9 mouse cellular contexts compared by ENCODE assay signal in the genomic region with DNA sequence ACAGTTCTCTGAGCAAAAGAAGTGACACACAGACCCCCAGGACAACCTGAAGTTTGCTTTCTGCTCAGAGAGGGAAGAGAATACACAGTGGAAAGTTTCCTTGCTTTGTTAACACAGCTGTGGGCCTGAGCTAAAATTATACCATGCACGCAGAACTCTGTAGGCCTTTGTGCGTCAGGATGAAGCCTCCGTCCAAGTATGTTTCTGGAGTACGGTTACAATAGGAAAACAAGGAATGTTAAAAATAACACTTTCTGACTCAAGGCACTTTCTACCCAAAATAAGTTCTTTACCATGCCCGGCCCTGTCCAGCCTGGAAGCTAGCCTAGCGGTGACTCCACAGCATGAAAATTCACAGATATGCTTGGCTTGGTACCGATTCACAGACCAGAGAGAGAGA.
A peak's percentile ranks its signal among the peaks of the same experiment; 100 is the strongest.
DNase-seq lines count a peak whose midpoint lies in the region; ATAC-seq lines count a peak whose summit lies in the region.
"Had no signal": no experiment of that assay in that cellular context is flagged by ENCODE, and none has a peak within 500 bp of the region (broad histone marks: within the 10 kb centered on the region; RNA-seq: fewer than 3 reads in every experiment).

No protein-coding gene starts in this region.

- H3K4me3 ChIP-seq in embryonic facial prominence, embryonic 10.5 days = no peak overlapping the region
- H3K4me3 ChIP-seq in limb, embryonic 15.5 days = no peak overlapping the region
- H3K4me3 ChIP-seq: neural tube, embryonic 12.5 days had no signal

- H3K9ac ChIP-seq in limb, embryonic 15.5 days = no peak overlapping the region
- H3K9ac ChIP-seq: hindbrain, embryonic 14.5 days; neural tube, embryonic 12.5 days had no signal

- no peaks in the 10 kb centered on the region for H3K9me3 ChIP-seq in embryonic facial prominence, embryonic 10.5 days
- no peaks in the 10 kb centered on the region for H3K9me3 ChIP-seq in limb, embryonic 15.5 days
- H3K9me3 ChIP-seq: neural tube, embryonic 12.5 days had no signal

- DNase-seq in kidney, postnatal 10 days = peak; percentile 28
- no peak for DNase-seq in kidney, adult 18-20 months
- no peak for DNase-seq in embryonic facial prominence, embryonic 10.5 days (ENCODE audit: low spot score)
- peak; percentile 27 to 54 for DNase-seq in frontal cortex, postnatal 36 days (ENCODE audit: low spot score in 2 of 2)
- DNase-seq in cerebellum, adult 9-11 months = no peak
- no peak for DNase-seq in MN1 (ENCODE audit: low spot score)

- WGBS in embryonic facial prominence, embryonic 10.5 days = 70% methylated on average over 7 of the region's 7 CpGs
- WGBS in limb, embryonic 15.5 days = 41% methylated on average over 7 of the region's 7 CpGs

- H3K27ac ChIP-seq in embryonic facial prominence, embryonic 10.5 days (replicated peaks) = peak overlapping the region; percentile 65
- H3K27ac ChIP-seq in limb, embryonic 15.5 days = peak overlapping the region; percentile 78
- H3K27ac ChIP-seq: hindbrain, embryonic 14.5 days; neural tube, embryonic 12.5 days had no signal

- no peak overlapping the region for H3K4me2 ChIP-seq in limb, embryonic 15.5 days
- H3K4me2 ChIP-seq: hindbrain, embryonic 14.5 days; neural tube, embryonic 12.5 days had no signal

- peaks cover 40% of the 10 kb centered on the region for H3K4me1 ChIP-seq in embryonic facial prominence, embryonic 10.5 days
- peaks cover 28% of the 10 kb centered on the region for H3K4me1 ChIP-seq in limb, embryonic 15.5 days
- H3K4me1 ChIP-seq: neural tube, embryonic 12.5 days had no signal

- H3K36me3 ChIP-seq in embryonic facial prominence, embryonic 10.5 days (replicated peaks) = no peaks in the 10 kb centered on the region
- H3K36me3 ChIP-seq in limb, embryonic 15.5 days = no peaks in the 10 kb centered on the region
- H3K36me3 ChIP-seq: neural tube, embryonic 12.5 days had no signal

- no peaks in the 10 kb centered on the region for H3K27me3 ChIP-seq in embryonic facial prominence, embryonic 10.5 days (replicated peaks; ENCODE audit: low read depth, poor library complexity, severe bottlenecking)
- no peaks in the 10 kb centered on the region for H3K27me3 ChIP-seq in limb, embryonic 15.5 days
- H3K27me3 ChIP-seq: neural tube, embryonic 12.5 days had no signal

- ATAC-seq in limb, embryonic 15.5 days (ENCODE audit: insufficient number of reproducible peaks, low FRiP score, low TSS enrichment, low read depth) = 0 out of 2 replicates have a peak, but pooled peaks have one; percentile 56

Comparison
In these comparisons a context has a peak if more than half of its experiments do, and no peak if none do; other contexts are left out.
1. DNase-seq: peak in kidney, postnatal 10 days (single experiment) and frontal cortex, postnatal 36 days (2 of 2); none in kidney, adult 18-20 months (single experiment), embryonic facial prominence, embryonic 10.5 days (single experiment), cerebellum, adult 9-11 months (single experiment) and MN1 (single experiment).